Mouse (Mus musculus): Measurements from ENCODE around the gene Cpm.
"Not testable (repeated sequence)": the region's sequence is repeated elsewhere in the genome, so short reads cannot be mapped to it uniquely, and the experiment has no call there.

The Cpm gene

DNA sequence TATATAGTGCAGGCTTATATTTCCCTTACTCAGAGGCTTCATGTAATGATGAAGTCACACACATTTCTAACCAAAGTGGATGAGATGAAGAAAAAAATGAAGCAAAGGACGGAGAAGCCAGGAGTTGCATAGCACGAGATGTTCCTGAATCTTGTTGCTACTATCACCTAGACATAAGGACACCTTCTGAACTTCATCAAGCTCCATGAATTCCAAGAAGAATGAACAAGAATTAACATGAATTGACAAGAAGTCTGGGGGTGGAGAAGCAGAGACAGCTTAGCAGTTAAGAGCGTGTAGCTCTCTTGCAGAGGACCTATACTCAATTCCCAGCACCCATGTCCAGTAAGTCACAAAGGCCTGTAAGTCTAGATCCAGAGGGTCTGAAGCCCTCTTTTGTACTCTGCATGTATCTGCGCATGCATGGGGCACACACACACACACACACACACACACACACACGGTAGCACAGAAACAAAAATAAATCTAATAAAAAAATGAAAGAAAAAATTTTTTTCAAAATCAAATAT, 36.2 kb upstream of the Cpm start:
- DNase-seq (ENCODE audit: extremely low read depth, low read depth) = no peak

DNA sequence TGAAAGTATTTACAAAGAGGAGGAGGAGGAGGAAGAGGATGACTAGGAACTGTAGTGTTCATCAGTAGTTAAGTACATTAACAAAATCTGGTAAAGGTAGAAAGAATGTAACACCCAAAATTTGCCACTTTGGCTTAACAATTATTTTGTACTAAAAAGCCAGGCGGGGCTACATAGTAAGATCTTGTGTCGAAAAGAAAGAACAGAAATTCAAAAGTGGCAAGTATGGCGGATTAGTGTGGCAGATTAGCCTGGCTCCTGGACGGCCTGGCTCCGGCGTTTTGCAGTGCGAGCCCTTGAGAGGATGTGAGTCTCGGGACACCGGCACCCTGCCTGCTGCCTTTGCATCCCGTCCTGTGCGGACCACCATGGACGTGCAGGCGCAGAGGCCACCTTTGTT, 35.4 kb upstream of the Cpm start:
- DNase-seq (ENCODE audit: extremely low read depth, low read depth) = no peak

DNA sequence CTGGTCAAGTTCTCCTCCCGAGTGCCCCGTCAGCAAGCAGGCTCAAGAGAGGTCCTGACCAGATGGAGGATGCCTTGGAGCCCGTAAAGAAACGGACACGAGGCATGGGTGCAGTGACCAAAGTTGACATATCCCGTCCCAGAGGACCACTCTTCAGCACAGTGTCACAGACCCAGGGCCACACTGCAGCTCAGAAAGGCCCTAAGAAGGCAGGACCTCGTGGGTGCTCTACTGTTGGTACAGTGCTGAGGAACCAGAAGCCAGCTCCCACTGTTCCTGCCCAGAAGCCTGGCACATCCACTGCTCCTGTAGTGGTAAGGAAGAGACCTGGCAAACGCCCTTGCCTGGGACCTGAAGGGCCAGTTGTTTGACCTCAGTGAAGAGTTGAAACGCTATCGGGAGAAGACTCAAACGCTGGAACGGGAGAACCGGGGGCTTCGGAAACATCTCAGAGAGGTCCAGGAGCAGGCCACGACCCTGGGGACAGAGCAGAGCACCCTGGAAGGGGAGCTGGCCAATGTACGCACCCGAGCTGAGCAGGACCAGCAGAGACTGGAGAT, 34.9 kb upstream of the Cpm start:
- no peak for DNase-seq (ENCODE audit: extremely low read depth, low read depth)

DNA sequence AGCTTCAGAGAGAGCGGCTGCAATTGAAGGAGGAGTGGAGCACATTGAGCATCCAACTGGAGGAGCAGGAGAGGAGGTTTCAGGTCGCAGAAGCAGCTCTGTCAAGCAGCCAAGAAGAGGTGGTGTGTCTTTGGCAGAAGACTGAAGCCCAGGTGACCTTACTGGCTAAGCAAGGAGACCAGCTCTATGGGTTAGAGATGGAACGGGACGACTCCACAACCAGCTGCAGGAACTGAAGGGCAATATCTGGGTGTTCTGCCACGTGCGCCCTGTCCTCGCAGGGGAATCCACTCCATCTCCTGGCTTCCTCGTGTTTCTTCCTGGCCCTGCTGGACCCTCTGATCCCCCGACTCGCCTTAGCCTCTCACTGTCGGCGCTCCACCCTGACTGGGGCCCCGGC, 34.4 kb upstream of the Cpm start:
- no peak for DNase-seq (ENCODE audit: extremely low read depth, low read depth)

DNA sequence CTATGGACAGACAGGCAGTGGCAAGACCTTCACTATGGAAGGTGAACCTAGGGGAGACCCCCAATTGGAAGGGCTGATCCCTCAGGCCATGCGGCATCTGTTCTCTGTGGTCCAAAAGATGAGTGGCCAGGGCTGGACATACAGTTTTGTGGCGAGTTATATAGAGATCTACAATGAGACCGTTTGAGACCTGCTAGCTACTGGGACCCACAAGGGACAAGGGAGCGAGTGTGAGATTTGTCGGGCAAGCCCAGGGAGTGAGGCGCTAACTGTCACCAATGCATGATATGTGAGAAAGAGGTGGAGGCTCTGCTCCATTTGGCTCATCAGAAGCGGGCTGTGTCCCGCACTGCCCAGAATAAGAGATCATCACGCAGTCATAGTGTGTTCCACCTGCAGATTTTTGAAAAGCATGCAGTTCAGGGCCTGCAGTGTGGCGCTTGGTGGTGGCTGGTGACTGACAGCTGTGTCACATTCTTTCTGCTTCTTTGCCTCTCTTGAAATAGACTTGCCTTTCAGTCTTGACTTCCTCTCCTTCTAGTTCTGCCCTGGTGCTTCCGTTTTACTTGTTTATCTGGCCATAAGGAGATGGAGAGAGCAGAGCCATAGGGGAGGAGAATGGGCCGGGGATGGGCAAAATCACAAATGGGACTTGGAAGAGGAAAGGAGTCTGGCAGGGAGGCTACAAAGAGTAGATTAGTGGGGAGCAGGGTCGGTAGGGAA, 33.7 kb upstream of the Cpm start:
- no peak for DNase-seq (ENCODE audit: extremely low read depth, low read depth)

DNA sequence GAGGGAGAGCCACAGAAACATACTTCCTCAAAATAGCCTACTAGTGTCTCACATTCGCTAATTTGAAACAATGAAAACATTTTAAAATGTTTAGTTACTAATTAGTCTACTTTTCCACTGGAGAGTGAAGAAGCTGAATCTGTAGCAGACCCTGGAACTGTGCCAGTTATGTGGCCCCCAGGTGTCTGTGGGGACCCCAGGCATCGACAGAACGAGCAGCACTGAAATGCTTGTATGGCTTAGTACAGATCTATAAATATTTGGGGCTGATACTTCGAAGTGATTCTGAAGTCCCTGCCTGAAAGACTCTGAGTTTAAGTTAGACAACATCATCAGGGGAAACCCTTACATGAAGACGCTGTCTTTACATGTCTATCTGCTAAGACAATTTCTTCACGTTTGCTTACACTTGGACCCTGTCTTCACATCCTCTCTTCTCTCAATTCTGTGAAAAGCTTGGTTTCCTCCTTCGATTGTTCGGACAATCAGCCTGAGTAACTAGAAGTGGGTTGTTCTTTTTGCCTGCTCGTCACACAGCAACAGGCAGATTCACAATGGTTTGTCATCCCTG, 33.0 kb upstream of the Cpm start:
- DNase-seq (ENCODE audit: extremely low read depth, low read depth) = no peak

DNA sequence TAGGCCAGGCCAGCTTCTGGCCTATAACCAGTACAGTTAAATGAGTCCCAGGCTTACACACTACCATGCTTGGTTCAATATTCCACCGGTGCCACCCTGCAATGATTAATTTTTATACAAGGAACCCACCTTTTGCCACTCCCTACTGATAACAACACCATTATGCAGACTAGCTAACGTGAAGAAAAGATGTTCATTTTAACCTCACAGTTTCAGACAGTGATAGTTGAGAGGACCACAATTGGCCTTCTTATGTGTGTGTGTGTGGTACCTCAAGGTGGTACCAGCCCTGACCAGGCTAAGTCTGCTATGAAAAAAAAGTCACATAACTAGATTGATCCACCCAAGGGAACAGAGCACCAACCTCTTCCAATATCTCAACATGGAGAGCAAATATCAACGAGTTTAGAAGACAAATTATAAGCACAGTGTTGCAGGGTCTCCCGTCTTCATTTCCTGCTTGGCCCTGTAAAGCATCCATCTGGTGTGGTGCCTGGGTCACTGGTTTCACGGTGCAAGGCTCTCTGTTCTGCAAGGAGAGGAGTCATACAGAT, 32.5 kb upstream of the Cpm start:
- DNase-seq (ENCODE audit: extremely low read depth, low read depth) = no peak

DNA sequence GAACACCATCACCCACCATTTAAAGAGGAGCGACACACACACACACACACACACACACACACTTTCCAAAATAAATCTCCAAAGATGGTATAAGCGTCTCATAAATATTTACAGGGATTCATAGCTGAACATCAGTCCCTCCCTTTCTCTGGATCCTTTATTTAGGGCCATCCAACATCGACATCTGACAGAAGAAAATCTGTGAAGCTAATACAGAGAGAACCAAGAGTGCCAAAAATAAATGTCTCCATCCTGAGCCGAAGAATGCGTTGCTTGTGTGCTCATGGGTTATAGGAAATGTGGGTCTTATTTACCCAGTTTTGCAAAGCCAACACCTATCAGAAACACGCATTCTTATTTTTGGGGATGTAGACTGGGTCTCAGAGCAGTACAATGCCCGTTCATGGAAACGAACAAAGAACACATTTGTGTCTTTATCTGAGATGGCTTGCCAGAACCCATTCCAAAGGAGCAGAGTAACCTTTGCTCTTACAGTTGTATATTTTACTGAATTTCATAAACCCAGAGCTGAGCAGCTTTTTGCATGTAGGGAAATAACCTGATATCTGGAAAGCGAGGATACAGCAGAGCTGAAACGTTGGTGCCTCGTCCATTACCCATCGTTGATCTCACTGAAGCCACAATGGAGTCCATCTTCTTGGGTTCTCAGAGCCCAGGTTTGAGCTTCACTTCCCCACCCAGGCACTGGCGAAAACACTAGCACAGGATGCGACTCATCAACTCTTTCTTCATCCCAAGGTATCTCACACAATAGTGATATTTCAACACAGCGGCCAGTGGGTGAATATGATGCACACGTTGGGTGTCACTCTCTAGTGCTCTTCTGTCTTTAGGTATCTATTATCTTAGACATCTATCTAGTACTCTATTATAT, 31.7 kb upstream of the Cpm start:
- DNase-seq (ENCODE audit: extremely low read depth, low read depth) = not testable (repeated sequence)

DNA sequence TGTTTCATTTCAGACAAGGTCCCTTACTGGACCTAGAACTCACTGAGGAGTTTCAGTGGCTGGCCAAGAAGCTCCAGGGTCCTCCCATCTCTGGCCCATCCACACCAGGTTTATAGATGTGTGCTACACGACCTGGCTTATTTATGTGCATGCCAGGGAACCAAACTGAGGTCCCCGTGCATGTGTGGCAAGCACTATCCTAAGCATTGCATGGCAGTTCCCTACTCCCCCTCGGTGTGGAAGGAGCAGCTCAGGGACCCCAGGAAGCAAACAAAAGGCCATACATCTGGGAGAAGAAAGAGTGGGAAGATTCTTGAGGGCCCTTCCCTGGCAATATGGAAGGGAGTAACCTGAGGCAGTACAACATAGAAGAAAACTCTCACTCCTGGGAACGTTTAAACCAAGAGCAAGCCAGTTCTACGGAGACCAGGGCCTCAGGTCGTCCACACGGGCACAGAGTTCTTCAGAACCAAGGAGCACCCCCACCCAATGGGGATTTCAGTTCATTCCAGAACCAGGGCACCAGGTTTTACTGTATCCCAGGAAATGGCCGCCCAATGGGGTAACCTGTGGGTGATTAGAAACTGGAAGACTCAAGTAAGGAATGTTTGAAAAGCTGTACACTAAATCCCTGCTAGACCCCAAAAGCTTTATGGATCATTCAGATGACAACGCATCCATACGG, 30.9 kb upstream of the Cpm start:
- DNase-seq (ENCODE audit: extremely low read depth, low read depth) = no peak

DNA sequence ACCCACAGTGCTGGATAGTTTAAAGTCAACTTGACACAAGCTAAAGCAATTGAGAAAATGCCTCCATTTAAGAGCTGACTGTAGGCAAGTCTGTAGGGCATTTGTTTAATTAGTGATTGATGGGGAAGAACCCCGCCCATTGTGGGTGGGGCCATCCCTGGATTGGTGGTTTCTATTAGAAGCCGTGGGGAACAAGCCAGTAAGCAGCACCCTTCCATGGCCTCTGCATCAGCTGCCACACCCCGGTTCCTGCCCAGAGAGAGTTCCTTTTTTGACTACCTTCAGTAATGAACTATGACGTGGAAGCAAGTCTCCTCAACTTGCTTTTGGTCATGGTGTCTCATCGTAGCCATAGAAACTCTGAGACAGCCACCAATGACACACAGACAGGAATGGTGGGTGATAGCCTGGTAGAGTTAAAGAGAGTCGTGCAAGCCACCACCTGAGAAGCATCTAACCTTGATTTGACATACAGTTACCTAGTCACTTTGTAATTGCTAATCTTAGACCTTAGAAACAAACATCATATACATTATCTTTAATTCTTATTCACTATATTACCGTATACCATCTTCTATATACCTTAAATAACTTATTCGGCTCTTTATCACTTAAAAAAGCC, 30.2 kb upstream of the Cpm start:
- DNase-seq (ENCODE audit: extremely low read depth, low read depth) = not testable (repeated sequence)

DNA sequence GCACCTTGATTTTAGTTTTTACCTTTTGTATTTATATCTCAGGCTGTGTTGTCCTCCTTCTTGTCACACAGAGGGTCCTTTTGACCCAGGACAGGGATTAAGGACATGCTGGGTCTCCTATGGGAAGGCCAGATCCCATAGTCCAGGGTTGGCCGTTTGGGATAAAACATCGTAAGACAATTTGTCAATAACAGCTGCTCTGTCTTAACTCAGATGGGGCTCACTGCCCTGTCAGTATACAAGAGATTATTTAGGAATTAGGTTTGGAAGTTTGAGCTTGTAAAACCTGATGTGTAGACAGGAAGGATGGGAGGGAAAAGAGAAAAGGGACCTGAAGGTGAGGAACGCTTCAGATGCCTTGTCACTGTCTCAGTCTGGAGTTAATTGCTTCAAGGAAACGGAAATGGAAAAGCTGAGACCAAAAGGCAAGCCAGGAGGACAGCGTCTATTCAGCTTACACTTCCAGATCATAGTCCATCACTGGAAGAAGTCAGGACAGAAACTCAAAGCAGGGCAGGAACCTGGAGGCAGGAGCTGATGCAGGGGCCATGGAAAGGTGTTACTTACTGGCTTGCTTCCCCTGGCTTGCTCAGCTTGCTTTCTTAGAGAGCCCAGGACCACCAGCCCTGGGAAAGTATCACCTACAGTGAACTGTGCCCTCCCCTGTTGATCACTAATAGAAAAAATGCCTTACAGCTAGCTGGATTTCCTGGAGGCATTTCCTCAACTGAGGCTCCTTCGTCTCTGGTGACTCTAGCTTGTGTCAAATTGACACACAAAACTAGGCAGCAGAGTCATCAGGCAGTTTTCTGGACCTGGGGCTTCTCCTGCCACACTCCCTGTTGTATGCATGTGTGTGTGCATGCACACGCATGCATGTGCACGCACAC, 27.9 kb upstream of the Cpm start:
- no peak for DNase-seq (ENCODE audit: extremely low read depth, low read depth)

DNA sequence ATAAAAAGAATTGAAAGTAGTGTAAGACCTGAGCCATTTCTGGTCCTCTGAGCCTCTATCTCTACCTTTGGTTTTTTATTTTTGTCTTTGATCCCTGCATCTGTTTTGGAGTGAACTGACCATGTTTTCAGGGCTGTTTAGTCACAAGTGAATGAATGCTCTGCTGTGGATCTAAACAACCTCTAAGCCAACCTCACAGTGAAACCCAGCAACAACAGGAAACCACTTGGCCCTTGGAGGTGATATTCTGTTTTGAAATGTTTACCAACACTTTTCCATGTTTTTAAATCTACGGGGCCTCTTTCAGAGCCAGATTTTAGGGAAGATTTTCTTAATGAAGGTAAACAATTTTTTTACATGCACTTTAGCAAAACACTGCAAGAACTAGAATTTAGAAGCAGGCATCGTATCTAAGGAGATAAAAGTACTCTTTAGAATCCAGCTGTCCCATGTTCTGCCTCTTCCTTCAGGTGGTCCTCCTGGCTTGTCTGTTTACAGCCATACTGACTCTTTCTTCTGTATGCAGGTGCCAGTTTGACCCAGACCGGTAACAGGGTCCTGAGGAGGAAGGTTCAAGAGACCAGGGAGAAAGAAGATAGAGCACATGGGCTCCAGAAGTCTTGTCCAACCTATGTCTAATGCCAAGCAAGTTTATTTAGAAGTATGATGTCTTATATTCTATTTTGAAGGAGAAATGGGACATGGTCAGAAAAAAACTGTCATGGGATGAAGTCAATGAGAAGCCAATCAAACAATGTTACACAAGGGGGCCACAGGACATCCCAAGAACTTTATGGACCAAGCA, 26.8 kb upstream of the Cpm start:
- DNase-seq (ENCODE audit: extremely low read depth, low read depth) = no peak

DNA sequence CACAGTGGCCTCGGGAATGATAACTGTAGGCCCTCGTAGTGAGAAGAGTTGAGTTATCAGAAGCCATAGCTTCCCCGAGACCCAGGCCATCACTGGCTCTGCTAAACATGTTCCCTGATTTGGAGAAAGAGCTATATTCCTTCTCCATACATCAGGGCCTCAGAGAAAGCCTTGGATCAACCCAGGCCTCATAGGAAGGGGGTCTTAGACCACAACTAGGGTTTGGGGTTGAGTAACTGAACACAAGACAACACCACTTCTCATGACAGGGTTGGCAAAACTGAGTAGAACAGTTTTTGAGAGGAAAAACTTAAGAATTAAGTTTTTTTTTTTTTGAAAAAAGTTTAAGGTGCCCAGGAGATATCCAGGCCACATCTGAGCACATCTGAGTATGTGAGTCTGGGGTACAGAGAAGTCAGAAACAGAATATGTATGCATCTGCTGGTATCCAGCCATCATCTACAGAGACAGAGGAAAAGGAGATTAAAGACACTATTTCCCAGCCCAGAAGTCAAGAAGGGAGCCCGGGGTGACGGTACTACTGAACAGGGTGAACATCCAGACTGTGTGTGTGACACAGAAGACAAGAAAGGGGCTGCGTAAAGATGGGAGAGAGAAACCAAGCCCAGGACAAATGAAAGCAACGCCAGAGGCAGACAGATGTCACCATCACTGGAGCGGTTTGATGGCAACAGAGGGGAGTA, 26.0 kb upstream of the Cpm start:
- no peak for DNase-seq (ENCODE audit: extremely low read depth, low read depth)

DNA sequence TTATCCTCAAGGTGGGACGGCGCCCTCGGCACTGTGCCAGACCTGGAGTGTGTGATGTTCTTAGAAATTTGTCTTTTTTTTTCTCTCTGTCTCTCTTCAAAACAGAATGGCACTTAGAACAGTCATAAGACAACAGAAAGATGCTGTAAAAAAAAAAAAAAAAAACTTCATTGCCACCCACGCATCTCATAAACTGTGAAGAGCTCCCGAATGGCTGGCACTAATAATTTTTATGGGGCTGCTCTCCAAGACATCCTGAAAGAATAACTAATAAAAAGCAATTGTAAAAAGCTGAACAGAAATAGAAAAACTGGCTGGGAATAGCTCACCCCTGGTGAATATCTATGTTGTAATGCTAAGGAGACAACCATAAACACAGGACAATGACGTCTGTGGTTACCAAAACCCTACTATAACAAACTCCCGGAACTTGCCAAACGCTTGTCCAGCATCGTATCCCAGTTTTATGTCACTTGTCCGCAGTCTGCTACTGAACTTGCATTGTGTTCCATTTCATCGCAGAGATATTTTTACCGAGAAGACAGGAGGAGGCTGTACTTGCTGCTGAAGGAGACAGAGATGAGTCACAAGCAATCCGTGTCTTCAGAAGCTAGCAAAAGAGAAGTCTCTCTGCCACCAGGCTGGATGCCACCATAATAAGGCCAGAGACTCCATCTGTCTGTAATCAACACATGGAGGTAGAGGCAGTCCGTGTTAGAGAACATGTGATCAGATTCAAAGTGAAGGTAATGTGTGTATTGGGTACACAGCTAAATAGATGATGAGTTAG, 25.3 kb upstream of the Cpm start:
- no peak for DNase-seq (ENCODE audit: extremely low read depth, low read depth)

DNA sequence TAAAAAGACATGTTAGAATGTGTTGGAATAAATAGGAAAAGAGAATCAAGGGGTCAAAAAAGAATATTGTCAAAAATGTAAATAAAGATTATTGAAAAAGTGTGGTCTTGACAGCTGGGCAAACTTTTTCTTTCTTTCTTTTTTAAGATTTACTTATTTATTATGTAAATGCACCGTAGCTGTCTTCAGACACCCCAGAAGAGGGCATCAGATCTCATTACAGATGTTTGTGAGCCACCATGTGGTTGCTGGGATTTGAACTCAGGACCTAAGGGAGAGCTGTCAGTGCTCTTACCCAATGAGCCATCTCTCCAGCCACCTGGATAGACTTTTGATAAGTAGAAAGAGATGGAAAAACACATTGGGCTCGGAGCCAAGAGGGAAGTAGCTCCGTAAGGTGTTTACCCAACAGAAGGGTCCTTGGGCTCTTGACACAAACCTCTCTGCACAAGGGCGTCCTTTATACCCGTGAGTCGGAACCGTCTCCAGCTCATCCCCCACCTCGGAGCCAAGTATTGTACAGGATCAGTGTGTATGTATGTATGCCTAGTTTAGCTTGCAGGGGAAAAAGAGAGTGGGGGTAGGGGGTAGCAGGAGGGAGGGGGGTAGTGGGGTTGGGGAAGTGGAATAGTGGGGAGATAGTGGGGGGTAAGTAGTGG, 24.5 kb upstream of the Cpm start:
- no peak for DNase-seq (ENCODE audit: extremely low read depth, low read depth)
